Mouse (Mus musculus): ENCODE results near the gene Trp53i11.

- no peak for TF ChIP-seq POLR2A (IDR thresholded peaks at IDR 0.05; ENCODE audit: extremely low read depth, insufficient read depth, low read length)
- no peak for TF ChIP-seq CTCF (IDR thresholded peaks at IDR 0.05; ENCODE audit: low read depth, low read length)
These were observed 3.6 kb downstream of the Trp53i11 start for GRCm38 (mm10) chr2:93190771-93191487.
